Mouse (Mus musculus) brain, adult 2 months (tissue): ENCODE measurements around the gene Olfr827.

ENCODE experiments used
- DNase-seq: peaks from one replicate; pipeline ENCODE4 v3.0.0; 2011; ENCODE audit warnings: low read depth, low spot score

The Olfr827 gene

DNA sequence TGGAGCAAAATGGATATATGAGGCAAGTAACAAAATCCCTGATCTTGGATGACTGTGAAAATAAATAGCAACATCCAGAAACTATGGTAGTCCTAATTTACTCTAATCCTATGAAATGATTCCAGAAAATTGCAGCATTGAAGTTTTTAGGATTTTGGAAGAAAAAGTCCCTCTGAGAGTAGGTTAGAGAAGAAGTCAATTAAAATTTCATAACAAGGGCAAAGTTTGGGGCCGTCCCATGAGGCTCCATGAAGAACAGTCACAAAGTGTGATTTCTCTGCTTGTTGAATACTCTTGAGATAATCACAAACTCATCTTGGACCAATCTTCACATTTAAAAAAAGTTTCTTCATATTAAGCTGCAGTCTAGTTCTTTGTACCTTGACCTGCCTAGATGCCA is at the start of gene Olfr827:
Gene Olfr827 (minus strand): TSS at position 101 of the 400 bp plus-strand sequence.
- no peak for DNase-seq

DNA sequence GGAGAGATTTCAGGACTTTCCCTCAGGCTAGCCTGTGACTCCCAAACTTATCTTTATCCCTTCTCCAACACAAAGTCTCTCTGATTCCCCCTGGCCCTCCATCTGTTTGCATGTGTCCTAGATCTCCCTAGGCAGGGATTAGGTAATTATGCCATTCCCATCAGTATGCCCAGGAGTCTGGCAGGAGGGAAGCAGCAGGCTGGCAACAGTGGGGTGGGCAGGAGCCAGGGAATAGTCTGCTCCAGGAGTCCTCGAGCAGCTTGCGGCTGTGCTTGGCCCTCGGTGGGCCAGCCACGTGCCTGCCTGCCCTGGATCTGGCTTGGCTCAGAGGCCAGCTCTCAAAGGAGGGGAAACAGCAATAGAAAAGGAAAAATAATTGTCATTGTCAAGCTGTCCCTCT is 49.0 kb upstream of the Olfr827 start:
- DNase-seq, result peak; percentile 80

DNA sequence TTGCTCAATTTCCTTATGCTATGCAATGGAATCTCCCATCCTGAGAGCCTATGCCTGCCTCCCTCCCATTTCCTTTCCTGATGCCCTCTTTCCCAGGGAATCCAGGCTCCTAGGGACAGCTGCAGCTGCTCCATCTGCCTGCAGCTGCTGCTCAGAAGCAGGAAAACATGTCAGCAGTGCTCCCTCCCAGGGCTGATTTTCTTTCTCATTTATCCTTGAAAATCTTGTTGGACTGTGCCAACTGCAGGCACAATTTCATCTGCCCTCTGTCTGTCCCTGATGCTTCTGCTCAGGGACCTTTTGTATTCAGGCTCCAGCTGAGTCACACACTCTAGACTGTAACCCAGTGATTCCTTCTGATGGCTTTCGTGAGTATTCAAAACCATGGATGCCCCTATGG is 45.3 kb upstream of the Olfr827 start:
- peak; percentile 61 for DNase-seq

DNA sequence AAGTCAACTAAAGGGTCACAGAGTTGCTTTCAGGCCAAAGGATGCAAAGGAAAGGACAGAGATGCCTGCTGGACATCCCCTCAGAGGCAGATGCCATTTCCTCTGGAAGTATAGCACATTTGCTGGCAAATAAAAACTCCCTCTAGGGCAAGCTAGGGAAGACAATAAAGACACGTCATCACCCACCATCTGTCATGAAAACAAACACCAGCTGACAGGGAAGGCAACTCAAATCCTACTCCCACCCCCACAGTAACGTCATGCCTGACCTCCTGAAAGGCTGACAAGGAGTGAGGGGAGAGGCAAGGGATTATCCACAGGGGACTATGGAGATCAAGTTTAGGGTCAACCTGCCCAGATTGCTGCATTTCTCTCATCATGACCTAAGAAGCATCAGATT is 30.1 kb upstream of the Olfr827 start:
- DNase-seq, result peak; percentile 63

DNA sequence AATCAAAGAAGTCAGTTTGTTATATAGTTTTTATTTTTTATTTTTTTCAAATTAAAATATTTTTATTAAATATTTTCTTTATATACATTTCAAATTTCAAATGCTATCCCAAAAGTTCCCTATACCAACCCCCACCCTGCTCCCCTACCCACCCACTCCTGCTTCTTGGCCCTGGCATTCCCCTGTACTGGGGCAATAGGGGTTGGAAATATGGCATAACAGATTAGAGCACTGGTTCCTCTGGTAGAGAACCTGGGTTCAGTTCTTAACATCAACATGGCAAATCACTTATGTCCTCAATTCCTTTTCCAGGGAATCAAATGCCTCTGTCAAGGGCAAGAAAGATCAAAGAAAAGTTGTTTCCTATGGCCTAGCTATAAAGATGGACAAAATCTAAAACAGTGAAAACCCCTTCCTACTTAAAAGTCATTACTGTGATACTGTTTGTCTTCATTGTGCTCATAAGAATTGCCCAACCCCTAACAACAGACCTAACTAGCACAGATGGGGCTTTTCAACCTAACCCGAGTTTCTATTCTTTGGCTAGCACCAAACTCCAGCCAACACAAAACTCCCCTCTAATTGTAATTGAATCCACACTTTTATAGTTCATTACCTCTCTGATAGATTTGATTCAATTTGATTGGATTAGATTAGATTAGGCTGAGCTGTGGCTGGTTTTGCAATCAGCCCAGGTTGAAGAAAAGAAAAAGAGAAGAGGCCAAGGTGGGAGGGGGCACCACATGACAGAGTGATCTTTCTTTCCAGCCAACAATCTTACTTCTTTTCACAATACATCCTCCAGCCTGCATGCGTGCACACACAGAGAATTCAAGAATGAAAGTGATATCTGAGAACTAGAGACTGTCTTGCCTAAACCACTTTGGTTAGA is 24.4 kb upstream of the Olfr827 start:
- no peak for DNase-seq

DNA sequence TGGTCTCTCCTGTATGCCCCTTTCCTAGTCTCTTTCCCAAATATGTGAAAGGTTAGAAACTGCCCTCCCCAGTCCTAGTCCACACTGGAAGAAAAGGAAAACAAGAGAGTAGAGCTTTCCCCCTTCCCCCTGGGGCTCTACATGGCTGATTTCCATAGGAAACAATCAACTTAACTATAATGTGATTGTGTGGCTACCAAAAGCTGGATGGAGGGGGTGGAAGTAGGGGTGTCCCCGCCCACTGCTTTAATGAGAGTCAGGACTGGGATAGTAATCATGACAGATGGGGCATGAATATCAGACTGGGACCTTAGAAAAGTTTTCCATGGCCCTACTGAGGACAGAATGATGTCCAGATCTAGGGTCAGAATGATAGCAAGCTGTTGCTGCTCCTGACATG is 20.4 kb upstream of the Olfr827 start:
- no peak for DNase-seq

DNA sequence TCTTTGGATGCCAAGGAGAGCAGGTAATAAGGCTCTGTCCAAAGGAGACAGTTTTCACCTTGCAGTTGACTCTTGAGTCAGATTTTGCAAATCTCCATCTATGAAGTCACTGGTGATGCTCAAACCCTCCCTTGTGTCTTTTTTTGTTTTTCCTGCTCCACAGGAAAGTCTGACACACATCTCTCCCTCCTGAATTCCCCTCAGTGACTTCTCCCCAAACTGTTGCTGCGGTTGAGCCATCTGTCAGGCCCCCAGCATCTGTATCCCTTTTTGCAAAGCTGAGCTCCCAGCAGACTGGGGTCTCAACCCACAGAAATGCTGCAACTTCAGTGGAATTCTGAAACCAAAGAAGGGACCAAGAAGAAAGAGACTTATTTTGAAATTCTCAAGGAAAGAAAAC is 17.9 kb upstream of the Olfr827 start:
- DNase-seq, result no peak

DNA sequence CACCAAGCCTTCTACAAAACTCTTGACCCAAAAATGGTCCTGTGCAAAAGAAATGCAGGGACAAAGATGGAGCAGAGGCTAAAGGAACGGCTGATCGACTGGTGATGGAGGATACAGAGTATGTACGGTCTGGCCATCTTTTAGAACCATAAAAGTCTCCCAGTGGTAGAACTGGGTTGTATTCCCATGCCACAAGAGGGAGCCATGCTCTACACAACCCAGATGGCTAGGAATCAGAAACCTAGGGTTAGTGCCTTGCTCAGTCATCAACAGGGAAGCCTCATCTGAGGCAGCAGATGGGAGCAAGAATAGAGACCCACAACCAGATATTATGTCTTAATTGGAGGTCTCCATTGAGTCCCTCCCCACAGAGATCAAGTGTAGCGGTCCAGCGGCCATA is 15.4 kb upstream of the Olfr827 start:
- peak; percentile 6 for DNase-seq

DNA sequence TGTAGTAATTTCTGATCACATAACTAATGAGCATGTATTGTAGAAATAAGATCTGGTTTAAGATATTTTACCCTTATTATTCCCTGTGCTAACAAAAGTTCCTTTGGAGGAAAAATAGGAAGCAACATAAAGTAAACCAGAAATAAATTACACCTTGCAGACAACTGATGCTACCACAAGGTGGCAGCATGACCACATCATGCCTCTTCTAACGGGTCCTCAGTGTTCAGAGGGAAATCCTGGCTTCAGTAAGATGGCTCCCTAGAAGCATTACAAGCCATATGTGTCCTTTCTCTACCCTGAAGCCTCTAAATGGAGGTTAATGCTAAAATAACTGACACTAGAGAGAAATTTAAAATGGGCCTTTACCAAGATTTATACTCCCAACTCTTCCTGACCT is 14.0 kb upstream of the Olfr827 start:
- DNase-seq, result peak; percentile 74

DNA sequence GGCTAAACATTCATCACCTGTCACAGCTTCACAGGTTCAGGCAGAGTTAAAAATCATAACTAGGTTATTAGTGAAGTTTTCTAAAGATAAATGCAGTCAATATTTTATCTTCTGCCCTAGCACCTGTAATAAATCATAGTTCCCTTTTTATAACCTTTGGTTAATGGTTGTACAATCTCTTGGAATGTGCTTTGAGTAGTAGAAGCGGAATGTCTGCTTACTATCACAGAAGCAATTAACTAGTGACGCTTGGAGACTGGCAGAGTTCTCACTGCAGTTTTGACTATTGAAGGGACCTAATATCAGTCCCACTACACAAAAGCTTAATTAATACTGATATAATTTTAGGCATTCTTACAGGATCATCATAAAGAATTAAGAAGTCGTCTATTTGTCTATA is 10.8 kb upstream of the Olfr827 start:
- no peak for DNase-seq

DNA sequence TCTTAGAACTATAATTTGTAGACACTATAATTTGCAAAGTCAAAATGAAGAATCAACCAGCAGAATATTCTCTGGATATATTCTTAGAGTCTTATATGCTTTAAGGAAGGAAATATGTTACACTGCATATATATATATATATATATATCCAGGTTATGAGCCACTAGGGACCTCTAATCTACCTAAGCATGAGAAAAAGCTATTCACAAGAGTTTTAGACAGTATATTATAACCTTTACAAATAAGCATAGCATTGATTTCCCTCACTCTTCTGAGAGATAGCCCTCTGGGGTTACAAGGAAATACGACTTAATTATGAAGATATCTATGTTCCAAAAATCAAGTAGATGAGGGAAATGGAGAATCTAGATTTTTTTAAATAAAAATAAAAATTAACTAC is 30.1 kb downstream of the Olfr827 start, which contains the start of gene Olfr826:
Gene Olfr826 (minus strand): TSS at position 101 of the 400 bp plus-strand sequence.
- no peak for DNase-seq

DNA sequence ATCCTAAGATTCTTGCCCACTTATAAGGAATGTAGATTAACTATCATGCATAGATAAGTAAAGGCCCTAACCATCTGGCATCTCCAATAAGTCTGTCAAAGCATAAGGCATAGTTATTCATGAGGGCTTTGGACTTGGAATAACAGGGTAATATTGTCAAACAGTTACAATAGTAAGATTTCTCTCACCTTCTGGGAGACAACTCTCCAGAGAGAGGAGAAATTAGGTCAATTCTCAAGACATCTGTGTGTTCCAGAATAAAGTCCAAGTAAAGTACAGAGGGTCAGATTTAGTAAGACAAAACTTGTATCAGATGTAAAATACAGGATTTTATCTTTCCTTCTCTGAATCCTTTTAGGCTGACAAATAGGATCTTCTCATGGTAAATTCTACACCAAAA is 47.5 kb downstream of the Olfr827 start, which contains the start of gene Olfr825:
Gene Olfr825 (minus strand): TSS at position 101 of the 400 bp plus-strand sequence.
- no peak for DNase-seq

DNA sequence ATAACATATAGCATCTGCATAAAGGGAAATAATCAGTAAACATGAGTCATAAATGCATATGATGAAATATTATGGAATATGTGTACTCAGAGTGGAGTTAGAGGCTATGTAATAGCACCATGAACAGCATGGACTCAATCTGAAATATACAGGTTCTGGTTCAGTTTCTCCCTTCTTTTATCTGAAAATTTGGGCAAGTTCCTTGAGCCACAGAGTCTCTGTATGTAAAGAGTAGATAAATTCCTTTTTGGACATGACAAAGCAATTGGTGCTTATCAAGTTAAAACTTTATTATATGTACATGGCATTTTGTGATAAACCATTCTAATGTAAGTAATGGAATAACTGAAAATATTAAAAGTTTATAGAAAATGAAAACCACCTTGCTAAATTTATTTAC is 49.0 kb downstream of the Olfr827 start:
- DNase-seq, result no peak
